Mouse (Mus musculus): ENCODE measurements around the gene Nt5dc1. TPM values are rescaled to one million over a fixed set of nuclear protein-coding genes. Genes with fewer than 3 reads are reported as not detected.
"Not testable (repeated sequence)": the region's sequence is repeated elsewhere in the genome, so short reads cannot be mapped to it uniquely, and the experiment has no call there.

The Nt5dc1 gene
- polyA plus RNA-seq, 1 experiment: 2.4 TPM

- TF ChIP-seq POLR2A (IDR thresholded peaks at IDR 0.05; ENCODE audit: extremely low read depth, insufficient read depth, low read length) (no peak), CTCF (IDR thresholded peaks at IDR 0.05; ENCODE audit: extremely low read depth, insufficient read depth, low read length) (no peak)
These were observed 153.2 kb downstream of the Nt5dc1 start for GRCm38 (mm10) chr10:34265106-34265505.

GRCm38 (mm10) chr10:34252833-34253232 is 165.5 kb downstream of the Nt5dc1 start:
- not testable (repeated sequence) for H3K27ac ChIP-seq (ENCODE audit: insufficient read depth, low read length); H3K4me3 ChIP-seq (ENCODE audit: insufficient read depth, low read length); H3K4me1 ChIP-seq (ENCODE audit: control insufficient read depth, insufficient read depth, low read length)

More at GRCm38 (mm10) chr10:34265106-34265505, 153.2 kb downstream of the Nt5dc1 start:
- Histone ChIP-seq H3K27ac (ENCODE audit: insufficient read depth, low read length) (no peak overlapping the region), H3K4me3 (ENCODE audit: insufficient read depth, low read length) (no peak overlapping the region), H3K4me1 (ENCODE audit: control insufficient read depth, insufficient read depth, low read length) (no peaks in the 10 kb centered on the region)

GRCm38 (mm10) chr10:34249594-34249993 is 168.8 kb downstream of the Nt5dc1 start:
- TF ChIP-seq CTCF (IDR thresholded peaks at IDR 0.05; ENCODE audit: extremely low read depth, insufficient read depth, low read length): no peak
- no peak for TF ChIP-seq POLR2A (IDR thresholded peaks at IDR 0.05; ENCODE audit: extremely low read depth, insufficient read depth, low read length)
- no peaks in the 10 kb centered on the region for H3K4me1 ChIP-seq (ENCODE audit: control insufficient read depth, insufficient read depth, low read length)
- H3K27ac ChIP-seq (ENCODE audit: insufficient read depth, low read length): no peak overlapping the region
- H3K4me3 ChIP-seq (ENCODE audit: insufficient read depth, low read length): no peak overlapping the region

GRCm38 (mm10) chr10:34247757-34248156 is 170.6 kb downstream of the Nt5dc1 start:
- Histone ChIP-seq H3K4me1 (ENCODE audit: control insufficient read depth, insufficient read depth, low read length) (no peaks in the 10 kb centered on the region), H3K27ac (ENCODE audit: insufficient read depth, low read length) (no peak overlapping the region), H3K4me3 (ENCODE audit: insufficient read depth, low read length) (no peak overlapping the region)
- TF ChIP-seq CTCF (IDR thresholded peaks at IDR 0.05; ENCODE audit: extremely low read depth, insufficient read depth, low read length) (no peak), POLR2A (IDR thresholded peaks at IDR 0.05; ENCODE audit: extremely low read depth, insufficient read depth, low read length) (no peak)

- no peak overlapping the region for H3K27ac ChIP-seq (ENCODE audit: insufficient read depth, low read length)
- TF ChIP-seq CTCF (IDR thresholded peaks at IDR 0.05; ENCODE audit: extremely low read depth, insufficient read depth, low read length) (no peak), POLR2A (IDR thresholded peaks at IDR 0.05; ENCODE audit: extremely low read depth, insufficient read depth, low read length) (no peak)
These were observed 172.2 kb downstream of the Nt5dc1 start for GRCm38 (mm10) chr10:34246106-34246505.

GRCm38 (mm10) chr10:34244745-34245144 is 173.6 kb downstream of the Nt5dc1 start:
- Histone ChIP-seq H3K27ac (ENCODE audit: insufficient read depth, low read length) (no peak overlapping the region), H3K4me1 (ENCODE audit: control insufficient read depth, insufficient read depth, low read length) (no peaks in the 10 kb centered on the region), H3K4me3 (ENCODE audit: insufficient read depth, low read length) (no peak overlapping the region)
- TF ChIP-seq CTCF (IDR thresholded peaks at IDR 0.05; ENCODE audit: extremely low read depth, insufficient read depth, low read length) (no peak), POLR2A (IDR thresholded peaks at IDR 0.05; ENCODE audit: extremely low read depth, insufficient read depth, low read length) (no peak)

More at GRCm38 (mm10) chr10:34246106-34246505, 172.2 kb downstream of the Nt5dc1 start:
- H3K4me3 ChIP-seq (ENCODE audit: insufficient read depth, low read length): no peak overlapping the region
- H3K4me1 ChIP-seq (ENCODE audit: control insufficient read depth, insufficient read depth, low read length): no peaks in the 10 kb centered on the region

- TF ChIP-seq CTCF (IDR thresholded peaks at IDR 0.05; ENCODE audit: extremely low read depth, insufficient read depth, low read length) (no peak), POLR2A (IDR thresholded peaks at IDR 0.05; ENCODE audit: extremely low read depth, insufficient read depth, low read length) (no peak)
- no peaks in the 10 kb centered on the region for H3K4me1 ChIP-seq (ENCODE audit: control insufficient read depth, insufficient read depth, low read length)
- H3K27ac ChIP-seq (ENCODE audit: insufficient read depth, low read length): no peak overlapping the region
- no peak overlapping the region for H3K4me3 ChIP-seq (ENCODE audit: insufficient read depth, low read length)
These were observed 179.8 kb downstream of the Nt5dc1 start for GRCm38 (mm10) chr10:34238536-34238935.

Other genes starting within 250 kb of the Nt5dc1 start
- 2.7 and 2.8 TPM in 2 replicates for gene Dse, start 210.8 kb downstream of the Nt5dc1 start, polyA plus RNA-seq (2012; rRNA removed)
- gene Tspyl1, start 136.4 kb downstream of the Nt5dc1 start, polyA plus RNA-seq (2012; rRNA removed): 110 and 118 TPM in 2 replicates
- 315 and 334 TPM in 2 replicates for gene Tspyl4, start 121.1 kb downstream of the Nt5dc1 start, polyA plus RNA-seq (2012; rRNA removed)
- gene Col10a1, start 28.6 kb downstream of the Nt5dc1 start, polyA plus RNA-seq (2012; rRNA removed): 0.02 and 0.04 TPM in 2 replicates
- 0.19 and 0.25 TPM in 2 replicates for gene Frk, start 64.8 kb upstream of the Nt5dc1 start, polyA plus RNA-seq (2012; rRNA removed)

All from cortical plate, adult 2 months (tissue).